Mouse (Mus musculus) erythroblast, embryonic 14.5 days (primary cell): ENCODE measurements at regions not wholly inside any gene's neighbourhood (a gene's known extent, or its start where the extent isn't known, plus 50 kb on each side); places are given as distances from the start of the nearest gene placed in this dataset.

Source experiments
- H3K27me3 ChIP-seq: 2 replicates; pipeline ENCODE4 v1.6.1; 2012; ENCODE audit warnings: inconsistent platforms; ENCODE audit not compliant: control insufficient read depth
- H3K36me3 ChIP-seq: 2 replicates; pipeline ENCODE4 v1.6.1; 2012; ENCODE audit warnings: mild to moderate bottlenecking, inconsistent platforms; ENCODE audit not compliant: control insufficient read depth
- H3K4me1 ChIP-seq: 2 replicates; pipeline ENCODE4 v1.6.1; 2012; ENCODE audit warnings: inconsistent platforms; ENCODE audit not compliant: control insufficient read depth
- H3K4me3 ChIP-seq: replicated peaks from 2 replicates; pipeline ENCODE3; 2012; ENCODE audit warnings: moderate library complexity, mild to moderate bottlenecking, inconsistent platforms
- H3K9me3 ChIP-seq: 2 replicates; pipeline ENCODE4 v1.6.1; 2012; ENCODE audit warnings: low read length, inconsistent platforms, mixed read lengths; ENCODE audit not compliant: control insufficient read depth
- GATA1 ChIP-seq: IDR thresholded peaks from 2 replicates; pipeline ENCODE4 v1.6.1; 2012; ENCODE audit warnings: low read length, inconsistent platforms, mixed read lengths
- TAL1 ChIP-seq: IDR thresholded peaks from 3 replicates; pipeline ENCODE4 v1.6.1; 2012; ENCODE audit warnings: low read length, inconsistent platforms, mixed read lengths

DNA sequence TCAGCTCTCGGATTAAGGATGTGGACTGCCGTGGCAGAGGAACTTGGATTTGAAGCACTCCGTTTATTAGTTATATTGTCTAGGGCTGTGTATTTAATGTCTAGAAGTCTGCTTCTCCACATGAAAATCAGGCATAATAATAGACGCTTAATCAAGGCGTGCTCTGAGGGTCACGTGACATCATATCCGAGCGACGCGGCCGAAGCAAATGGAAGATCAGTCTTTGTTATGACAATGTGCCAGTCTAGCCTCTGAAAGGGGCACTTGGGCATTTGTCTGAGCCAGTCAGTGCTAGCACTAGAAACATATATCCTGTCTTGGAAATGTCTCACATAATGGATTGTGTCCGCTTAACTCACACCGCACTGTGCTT, 70.5 kb upstream of the Caprin1 start:
- Histone ChIP-seq H3K4me3 (no peak overlapping the region), H3K4me1 (peaks cover 38% of the 10 kb centered on the region), H3K36me3 (no peaks in the 10 kb centered on the region), H3K9me3 (no peaks in the 10 kb centered on the region), H3K27me3 (no peaks in the 10 kb centered on the region)
- TF ChIP-seq GATA1 (no peak), TAL1 (no peak)

DNA sequence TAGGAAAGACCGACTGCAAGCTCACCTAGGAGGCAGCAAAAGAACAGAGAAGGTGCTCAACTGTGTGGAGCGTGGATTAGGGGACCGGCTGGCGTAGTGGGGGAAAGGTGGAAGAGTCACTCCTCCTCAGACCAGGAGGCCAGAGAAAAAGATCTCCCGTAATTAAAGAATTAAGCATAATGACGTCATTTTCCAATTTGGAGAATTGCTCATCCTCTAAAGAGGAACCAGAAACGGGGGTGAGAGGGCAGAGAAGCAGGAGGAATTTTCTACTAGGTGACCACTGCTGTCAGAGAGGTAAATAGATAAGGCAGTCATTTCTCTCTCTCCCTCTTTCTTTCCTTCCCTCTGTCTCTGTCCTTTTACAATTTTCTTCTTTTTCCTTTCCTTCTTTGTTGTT, 71.2 kb upstream of the Caprin1 start:
- Histone ChIP-seq H3K36me3 (no peaks in the 10 kb centered on the region), H3K4me3 (no peak overlapping the region), H3K9me3 (no peaks in the 10 kb centered on the region), H3K27me3 (no peaks in the 10 kb centered on the region), H3K4me1 (peaks cover 43% of the 10 kb centered on the region)
- TF ChIP-seq GATA1 (no peak), TAL1 (no peak)

DNA sequence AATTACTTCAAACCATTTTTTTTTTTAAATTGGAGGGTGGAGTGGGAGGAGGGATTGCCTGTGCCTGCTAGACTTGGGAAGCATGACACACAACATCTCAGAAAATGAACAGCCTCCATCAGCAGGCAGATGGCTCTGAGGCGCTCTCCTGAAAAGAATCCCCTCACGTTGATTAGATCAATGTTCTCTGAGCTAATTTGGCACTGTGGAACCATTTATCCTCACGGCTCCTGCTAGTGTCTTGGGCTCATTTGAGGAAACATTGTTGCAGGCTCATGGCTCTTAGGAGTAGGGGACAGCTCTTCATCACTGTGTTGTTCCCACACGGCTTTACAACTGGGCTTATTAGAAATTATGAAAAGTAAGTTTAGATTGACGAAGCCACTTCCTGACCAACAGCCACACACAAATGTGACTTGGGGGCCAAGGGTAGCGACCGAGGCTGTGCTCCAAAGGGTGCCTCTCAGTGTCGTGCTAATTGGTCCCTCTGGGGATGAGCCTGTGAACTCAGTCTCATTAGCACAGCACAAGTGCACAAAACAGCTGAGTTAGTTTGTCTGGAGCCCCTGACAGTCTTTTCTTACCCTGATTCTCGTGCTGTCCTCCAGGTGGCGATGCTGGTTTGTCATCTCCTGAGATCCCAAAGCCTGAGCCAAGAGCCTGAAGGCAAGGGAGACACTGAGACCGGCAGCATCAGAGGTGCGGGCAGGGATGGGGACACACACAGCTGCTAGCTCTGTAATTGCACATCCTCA, 74.2 kb upstream of the Caprin1 start:
- H3K4me1 ChIP-seq, result peaks cover 68% of the 10 kb centered on the region
- TF ChIP-seq TAL1 (no peak), GATA1 (no peak)

DNA sequence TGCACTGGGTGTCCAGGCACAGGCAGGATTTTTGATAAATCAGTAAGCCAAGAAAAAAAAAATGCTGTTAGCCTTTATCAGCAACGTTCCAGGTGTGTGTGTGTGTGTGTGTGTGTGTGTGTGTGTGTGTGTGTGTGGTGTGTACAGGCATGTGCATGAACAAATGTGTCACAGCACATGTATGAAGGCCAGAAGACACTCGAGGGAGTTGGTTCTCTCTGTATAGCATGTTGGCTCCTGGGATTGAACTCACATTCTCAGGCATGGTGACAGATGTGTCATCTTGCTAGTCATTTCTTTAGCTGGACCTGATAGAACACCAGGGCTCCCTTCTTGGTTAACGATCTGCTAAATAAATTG, 74.8 kb upstream of the Caprin1 start:
- TF ChIP-seq TAL1 (no peak), GATA1 (no peak)
- Histone ChIP-seq H3K27me3 (no peaks in the 10 kb centered on the region), H3K9me3 (no peaks in the 10 kb centered on the region), H3K36me3 (peaks cover 3% of the 10 kb centered on the region), H3K4me3 (no peak overlapping the region), H3K4me1 (peaks cover 72% of the 10 kb centered on the region)

More for the DNA sequence above, 74.2 kb upstream of the Caprin1 start:
- peaks cover 3% of the 10 kb centered on the region for H3K36me3 ChIP-seq
- no peak overlapping the region for H3K4me3 ChIP-seq
- no peaks in the 10 kb centered on the region for H3K9me3 ChIP-seq
- no peaks in the 10 kb centered on the region for H3K27me3 ChIP-seq

DNA sequence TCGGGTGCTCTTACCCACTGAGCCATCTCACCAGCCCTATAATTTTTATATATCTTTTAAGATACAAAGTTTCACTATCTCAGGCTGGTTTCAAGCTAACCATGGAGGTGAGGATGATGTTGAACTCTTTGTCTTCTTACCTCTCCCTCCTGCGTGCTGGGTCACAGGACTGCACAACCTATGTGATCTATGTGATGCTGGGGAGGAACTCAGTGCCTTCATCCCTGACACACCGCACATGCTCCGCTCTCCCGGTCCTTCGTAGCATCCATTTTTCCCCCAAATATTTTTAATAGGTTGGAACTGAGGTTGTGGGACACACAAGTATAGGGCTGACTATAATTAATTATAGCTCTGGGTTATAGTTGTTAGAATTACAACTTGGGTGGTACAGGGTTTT, 75.9 kb upstream of the Caprin1 start:
- TF ChIP-seq GATA1, result no peak
- TF ChIP-seq TAL1, result no peak
- no peaks in the 10 kb centered on the region for H3K9me3 ChIP-seq
- peaks cover 77% of the 10 kb centered on the region for H3K4me1 ChIP-seq
- H3K27me3 ChIP-seq, result no peaks in the 10 kb centered on the region
- peaks cover 5% of the 10 kb centered on the region for H3K36me3 ChIP-seq
- H3K4me3 ChIP-seq, result no peak overlapping the region

DNA sequence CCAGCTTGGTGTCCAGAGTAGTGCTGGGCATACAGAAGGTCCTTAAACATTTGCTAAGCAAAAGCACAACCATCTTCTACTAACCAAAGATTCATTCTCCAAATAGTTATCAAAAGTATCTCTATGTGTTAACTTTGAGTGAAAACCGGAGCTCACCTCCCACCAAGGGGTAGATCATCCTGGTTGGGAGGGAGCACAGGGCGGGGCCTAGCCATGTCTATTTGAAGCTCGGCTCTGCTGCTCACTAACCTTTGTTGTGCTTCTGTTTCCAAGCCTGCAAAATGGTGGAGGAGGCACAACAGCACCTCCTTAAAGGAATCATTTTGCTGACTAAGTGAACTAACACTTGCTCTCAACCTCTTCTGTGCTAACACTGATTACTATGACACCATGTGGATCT, 77.0 kb upstream of the Caprin1 start:
- no peaks in the 10 kb centered on the region for H3K27me3 ChIP-seq
- H3K4me1 ChIP-seq, result peaks cover 72% of the 10 kb centered on the region
- no peak overlapping the region for H3K4me3 ChIP-seq
- TF ChIP-seq TAL1 (no peak), GATA1 (no peak)
- H3K36me3 ChIP-seq, result peaks cover 5% of the 10 kb centered on the region
- no peaks in the 10 kb centered on the region for H3K9me3 ChIP-seq

DNA sequence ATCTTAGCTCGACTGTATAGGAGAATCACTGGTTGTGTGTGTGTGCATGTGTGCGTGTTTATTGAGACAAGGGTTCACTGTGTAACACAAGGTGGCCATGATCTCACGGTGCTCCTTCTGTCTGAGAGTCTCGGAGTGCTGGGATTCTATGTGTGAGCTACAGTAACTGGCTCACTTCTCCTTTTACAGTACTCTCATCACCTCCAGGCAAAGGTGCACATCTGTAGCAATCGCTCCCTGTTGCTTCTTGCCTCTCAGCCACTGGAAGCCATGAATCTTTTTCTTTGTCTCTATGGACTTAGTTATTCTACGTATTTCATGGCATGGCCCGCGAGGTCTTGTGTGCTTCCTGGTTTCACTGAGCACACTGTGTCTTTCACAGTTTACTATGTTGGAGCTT, 78.3 kb upstream of the Caprin1 start:
- Histone ChIP-seq H3K36me3 (peaks cover 5% of the 10 kb centered on the region), H3K9me3 (no peaks in the 10 kb centered on the region), H3K4me3 (no peak overlapping the region), H3K27me3 (no peaks in the 10 kb centered on the region), H3K4me1 (peaks cover 78% of the 10 kb centered on the region)
- TF ChIP-seq TAL1, result no peak
- no peak for TF ChIP-seq GATA1

DNA sequence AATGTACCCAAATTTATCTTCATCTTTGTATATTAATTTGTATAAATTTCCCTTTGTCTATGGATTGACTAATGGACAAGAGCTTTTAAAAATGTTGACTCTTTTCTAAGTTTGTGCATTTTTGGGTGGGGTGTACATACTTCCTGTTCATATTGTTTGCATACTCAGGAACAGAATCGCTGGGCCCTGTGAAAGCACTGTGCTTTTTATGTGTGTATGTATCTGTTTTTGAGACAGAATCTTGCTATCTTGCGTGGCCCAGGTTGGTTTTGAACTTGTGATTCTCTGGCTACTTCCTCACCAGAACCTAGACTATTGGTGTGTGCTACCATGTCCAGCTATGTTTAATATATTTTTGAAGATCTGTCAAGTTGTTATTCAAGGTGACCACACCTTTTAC, 78.8 kb upstream of the Caprin1 start:
- TF ChIP-seq TAL1 (no peak), GATA1 (no peak)
- peaks cover 5% of the 10 kb centered on the region for H3K36me3 ChIP-seq
- H3K27me3 ChIP-seq, result no peaks in the 10 kb centered on the region
- H3K9me3 ChIP-seq, result no peaks in the 10 kb centered on the region
- peaks cover 79% of the 10 kb centered on the region for H3K4me1 ChIP-seq
- H3K4me3 ChIP-seq, result no peak overlapping the region

DNA sequence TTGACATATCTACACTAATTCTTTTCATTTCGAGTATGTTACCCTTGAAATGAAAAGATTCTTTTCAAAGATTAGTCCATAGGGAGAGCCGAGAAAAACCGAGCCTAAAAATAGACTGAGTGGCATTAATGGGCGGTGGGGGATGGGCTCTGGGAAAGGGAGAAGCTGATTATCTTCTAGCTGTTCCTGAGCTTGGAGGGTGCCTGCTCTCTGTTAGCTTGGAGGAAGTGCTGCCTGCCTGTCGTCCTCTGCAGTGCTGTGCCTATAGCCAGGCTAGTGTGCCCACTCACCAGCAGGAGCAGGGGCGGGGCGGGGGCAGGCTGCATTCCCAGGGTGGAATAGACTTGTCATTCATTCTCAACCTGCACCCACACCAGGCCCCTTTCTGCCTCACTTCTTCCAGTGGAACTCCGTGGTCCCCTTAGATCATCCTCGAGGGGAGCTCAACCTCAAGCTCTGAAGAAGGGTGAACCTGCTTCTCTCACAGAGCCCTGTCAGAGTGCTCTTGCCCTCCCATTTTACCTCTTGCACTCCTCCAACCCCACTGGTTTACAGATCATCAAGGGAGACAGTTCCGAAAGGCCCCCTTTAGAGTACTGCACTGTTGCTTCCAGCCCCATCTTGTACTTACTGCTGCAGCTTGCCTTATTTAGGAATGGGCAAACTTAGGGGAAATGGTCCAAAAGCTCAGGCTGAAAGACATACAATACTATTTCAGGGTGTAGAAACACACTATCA, 76.6 kb upstream of the Lmo2 start:
- no peak for TF ChIP-seq GATA1
- TF ChIP-seq TAL1, result no peak
- Histone ChIP-seq H3K27me3 (no peaks in the 10 kb centered on the region), H3K4me3 (no peak overlapping the region), H3K4me1 (peaks cover 70% of the 10 kb centered on the region), H3K9me3 (no peaks in the 10 kb centered on the region), H3K36me3 (peaks cover 5% of the 10 kb centered on the region)

DNA sequence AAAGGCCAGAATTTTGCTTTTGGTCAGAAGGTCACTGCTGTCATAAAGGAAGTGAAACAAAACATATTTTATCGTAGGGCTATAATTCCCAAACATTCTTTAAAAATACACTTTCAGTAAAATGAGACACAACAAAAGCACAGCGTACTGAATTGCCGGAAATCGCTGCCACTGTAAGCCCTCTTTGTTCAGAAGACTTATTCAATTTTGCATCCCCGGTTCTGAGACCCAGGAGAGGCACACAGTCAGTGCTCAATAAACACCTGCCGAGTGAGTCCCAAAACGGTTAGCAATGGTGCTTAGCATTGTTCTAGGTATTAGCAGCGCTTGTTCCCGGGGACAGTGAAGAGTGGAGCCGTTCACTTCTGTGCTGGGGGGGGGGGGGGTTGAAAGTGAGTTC, 72.9 kb upstream of the Lmo2 start:
- TF ChIP-seq TAL1 (no peak), GATA1 (no peak)
- no peak overlapping the region for H3K4me3 ChIP-seq
- peaks cover 85% of the 10 kb centered on the region for H3K4me1 ChIP-seq
- H3K27me3 ChIP-seq, result no peaks in the 10 kb centered on the region
- peaks cover 3% of the 10 kb centered on the region for H3K36me3 ChIP-seq
- H3K9me3 ChIP-seq, result no peaks in the 10 kb centered on the region
